Mouse (Mus musculus) limb, embryonic 13.5 days (tissue): ENCODE measurements around the gene Dnase1l2. TPM values are rescaled to one million over a fixed set of nuclear protein-coding genes. Genes with fewer than 3 reads are reported as not detected.
"Not testable (repeated sequence)": the region's sequence is repeated elsewhere in the genome, so short reads cannot be mapped to it uniquely, and the experiment has no call there.

Source experiments
- ATAC-seq: fragments of 200-750 bp; cut with Nextera tagmentation; 2 replicates; pipeline ENCODE4 v1.8.0; 2017; ENCODE audit warnings: low read depth, moderate number of reproducible peaks, moderate TSS enrichment; ENCODE audit not compliant: low FRiP score
- H3K27ac ChIP-seq: fragments of 300-500 bp; sonication (generic); 2 replicates; pipeline ENCODE4 v1.5.1; 2015; ENCODE audit warnings: inconsistent platforms, mild to moderate bottlenecking, moderate library complexity
- H3K27me3 ChIP-seq: fragments of 300-500 bp; sonication (generic); 2 replicates; pipeline ENCODE4 v1.6.1; 2015; ENCODE audit warnings: mild to moderate bottlenecking, inconsistent platforms
- H3K36me3 ChIP-seq: fragments of 300-500 bp; sonication (generic); 2 replicates; pipeline ENCODE4 v1.6.1; 2015; ENCODE audit warnings: inconsistent platforms, mild to moderate bottlenecking, moderate library complexity
- H3K4me1 ChIP-seq: fragments of 300-500 bp; sonication (generic); 2 replicates; pipeline ENCODE4 v1.6.1; 2015; ENCODE audit warnings: inconsistent platforms
- H3K4me2 ChIP-seq: fragments of 300-500 bp; sonication (generic); replicated peaks from 2 replicates; pipeline ENCODE4 v1.6.1; 2015; ENCODE audit warnings: inconsistent platforms, mild to moderate bottlenecking, moderate library complexity
- H3K4me3 ChIP-seq: fragments of 300-500 bp; sonication (generic); 2 replicates; pipeline ENCODE4 v1.5.1; 2015; ENCODE audit warnings: moderate library complexity, mild to moderate bottlenecking, inconsistent platforms
- H3K9ac ChIP-seq: fragments of 300-500 bp; sonication (generic); 2 replicates; pipeline ENCODE4 v1.6.1; 2015; ENCODE audit warnings: mild to moderate bottlenecking, inconsistent platforms
- H3K9me3 ChIP-seq: fragments of 300-500 bp; sonication (generic); 2 replicates; pipeline ENCODE4 v1.6.1; 2016; ENCODE audit warnings: inconsistent platforms
- WGBS: fragments of 180-500 bp; shearing (Covaris S2); methylation state at CpG from one replicate; pipeline ENCODE4 v1.1.7; 2015; 5-methylcytosine and 5-hydroxymethylcytosine counted together
- polyA plus RNA-seq: library from polyadenylated mRNA; unstranded; fragments of >200 nt; fragmentation: Nextera tagmentation; extraction: Ambion mirVana; gene quantifications from 2 replicates; pipeline ENCODE4 v1.2.1, GENCODE M21; 2015

Gene Dnase1l2
- polyA plus RNA-seq, 1 experiment from 2014 or later: 3.9 TPM

DNA sequence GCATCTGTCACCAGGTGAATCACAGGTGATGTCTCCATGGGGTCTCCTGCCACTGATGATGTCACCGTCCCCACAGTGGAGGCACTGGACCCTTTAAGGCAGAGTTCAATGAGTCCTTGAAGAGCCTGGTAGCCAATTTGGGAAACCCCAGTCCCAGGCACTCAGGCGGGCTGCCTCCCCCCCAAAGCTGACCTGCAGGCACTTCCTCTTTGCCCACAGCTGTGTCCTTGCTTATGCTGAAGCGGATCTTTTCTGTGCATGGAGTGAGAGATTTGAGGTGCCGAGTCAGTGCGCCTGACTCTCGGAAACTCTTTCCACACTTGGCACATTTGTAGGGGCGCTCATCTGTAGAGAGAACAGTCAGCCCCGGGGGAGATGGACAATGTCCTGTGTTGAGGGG, 3.7 kb upstream of the Dnase1l2 start:
- H3K27me3 ChIP-seq: no peaks in the 10 kb centered on the region
- H3K9ac ChIP-seq: no peak overlapping the region
- H3K9me3 ChIP-seq: no peaks in the 10 kb centered on the region
- no peak overlapping the region for H3K4me2 ChIP-seq
- no peak overlapping the region for H3K27ac ChIP-seq
- H3K4me1 ChIP-seq: no peaks in the 10 kb centered on the region
- H3K4me3 ChIP-seq: no peak overlapping the region
- H3K36me3 ChIP-seq: peaks cover 95% of the 10 kb centered on the region
- 92% methylated on average over 8 of the region's 8 CpGs for WGBS
- no peak for ATAC-seq

- Histone ChIP-seq H3K4me2 (no peak overlapping the region), H3K9ac (no peak overlapping the region), H3K27me3 (no peaks in the 10 kb centered on the region), H3K9me3 (no peaks in the 10 kb centered on the region), H3K4me3 (no peak overlapping the region), H3K36me3 (peaks cover 92% of the 10 kb centered on the region), H3K4me1 (no peaks in the 10 kb centered on the region), H3K27ac (no peak overlapping the region)
- ATAC-seq: no peak
- WGBS: 89% methylated on average over 4 of the region's 4 CpGs
Measured at GRCm38 (mm10) chr17:24443409-24443808, 504 bp upstream of the Dnase1l2 start.

DNA sequence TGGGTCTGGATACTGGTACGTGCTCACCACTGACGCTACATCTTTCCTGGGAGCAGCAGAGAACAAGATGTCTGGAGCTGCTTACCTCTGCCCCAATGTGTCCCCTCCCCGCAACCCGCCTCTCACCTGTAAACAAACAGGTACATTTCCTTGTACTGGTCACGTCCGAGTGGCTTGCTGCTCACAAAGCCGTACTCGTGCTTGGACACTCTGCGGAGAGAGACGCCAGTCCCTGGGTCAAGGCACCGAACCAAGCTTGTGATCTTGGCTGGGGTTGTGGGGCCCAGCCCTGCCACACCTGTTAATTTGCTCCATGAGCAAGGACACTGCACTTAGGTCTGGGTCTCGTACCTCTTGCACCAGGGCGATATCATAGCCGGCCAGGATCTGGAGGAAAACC, 798 bp downstream of the Dnase1l2 start:
- Histone ChIP-seq H3K9ac (no peak overlapping the region), H3K9me3 (no peaks in the 10 kb centered on the region)

GRCm38 (mm10) chr17:24441148-24441547, 1.8 kb downstream of the Dnase1l2 start:
- no peak overlapping the region for H3K9ac ChIP-seq
- no peaks in the 10 kb centered on the region for H3K9me3 ChIP-seq
- no peak overlapping the region for H3K4me2 ChIP-seq
- peaks cover 85% of the 10 kb centered on the region for H3K36me3 ChIP-seq
- no peak overlapping the region for H3K4me3 ChIP-seq
- H3K4me1 ChIP-seq: no peaks in the 10 kb centered on the region
- WGBS: 54% methylated on average over 2 of the region's 2 CpGs
- no peaks in the 10 kb centered on the region for H3K27me3 ChIP-seq
- no peak for ATAC-seq
- H3K27ac ChIP-seq: no peak overlapping the region

More for the DNA sequence above, 798 bp downstream of the Dnase1l2 start:
- Histone ChIP-seq H3K36me3 (peaks cover 91% of the 10 kb centered on the region), H3K4me2 (no peak overlapping the region), H3K27me3 (no peaks in the 10 kb centered on the region), H3K4me1 (no peaks in the 10 kb centered on the region), H3K27ac (no peak overlapping the region), H3K4me3 (no peak overlapping the region)
- ATAC-seq: no peak
- WGBS: 92% methylated on average over 14 of the region's 14 CpGs

DNA sequence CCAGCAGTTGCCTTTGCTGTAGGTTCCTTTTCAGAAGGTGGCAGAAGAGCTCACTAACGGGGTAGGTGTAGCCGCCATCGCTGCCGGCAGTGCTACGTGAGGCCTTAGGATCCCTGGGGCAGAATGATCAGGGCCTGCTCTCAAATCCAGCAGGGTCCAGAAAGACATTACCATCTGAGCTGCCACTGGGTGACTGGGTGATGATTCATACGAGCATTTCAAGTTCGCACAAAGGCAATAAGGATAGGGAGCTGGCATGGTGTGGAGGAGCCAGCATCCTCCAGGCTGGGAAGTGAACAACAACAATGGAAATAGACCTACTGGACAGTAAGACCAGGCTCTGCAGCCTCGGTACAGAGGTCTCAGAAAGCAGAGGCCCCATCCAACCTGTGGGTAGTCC, 2.5 kb downstream of the Dnase1l2 start:
- no peaks in the 10 kb centered on the region for H3K4me1 ChIP-seq
- WGBS: 90% methylated on average over 8 of the region's 8 CpGs
- H3K9ac ChIP-seq: no peak overlapping the region
- no peak overlapping the region for H3K4me3 ChIP-seq
- no peak overlapping the region for H3K4me2 ChIP-seq
- peaks cover 84% of the 10 kb centered on the region for H3K36me3 ChIP-seq
- H3K27ac ChIP-seq: no peak overlapping the region
- H3K9me3 ChIP-seq: no peaks in the 10 kb centered on the region
- no peaks in the 10 kb centered on the region for H3K27me3 ChIP-seq
- ATAC-seq: no peak

DNA sequence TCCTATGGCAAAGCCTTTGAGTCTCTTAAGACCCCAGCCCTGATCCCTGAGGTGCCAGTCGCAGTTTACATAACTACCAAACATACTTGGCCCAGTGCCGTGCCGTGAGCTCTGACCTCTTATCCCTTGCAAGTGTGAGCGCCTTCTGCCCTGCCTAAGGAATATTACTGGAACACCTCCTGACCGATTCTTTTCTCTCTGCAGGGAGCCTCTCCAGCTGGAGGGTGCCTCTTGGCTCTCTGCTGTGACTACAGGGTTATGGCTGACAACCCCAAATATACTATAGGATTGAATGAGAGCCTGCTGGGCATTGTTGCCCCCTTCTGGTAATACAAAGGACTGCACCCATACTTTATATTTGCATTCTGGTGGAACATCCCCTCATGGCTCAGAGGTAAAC, 5.9 kb downstream of the Dnase1l2 start:
- Histone ChIP-seq H3K4me1 (no peaks in the 10 kb centered on the region), H3K36me3 (peaks cover 78% of the 10 kb centered on the region), H3K4me2 (no peak overlapping the region), H3K9me3 (no peaks in the 10 kb centered on the region), H3K27me3 (no peaks in the 10 kb centered on the region), H3K4me3 (no peak overlapping the region), H3K9ac (no peak overlapping the region), H3K27ac (no peak overlapping the region)
- WGBS: 75% methylated on average over 5 of the region's 5 CpGs
- peak; percentile 54 for ATAC-seq

- H3K27me3 ChIP-seq: no peaks in the 10 kb centered on the region
- no peak overlapping the region for H3K4me3 ChIP-seq
- no peak overlapping the region for H3K4me2 ChIP-seq
- H3K9me3 ChIP-seq: no peaks in the 10 kb centered on the region
- H3K36me3 ChIP-seq: peaks cover 27% of the 10 kb centered on the region
- no peak for ATAC-seq
- H3K9ac ChIP-seq: no peak overlapping the region
- peaks cover 31% of the 10 kb centered on the region for H3K4me1 ChIP-seq
- no peak overlapping the region for H3K27ac ChIP-seq
- WGBS: 79% methylated on average over 14 of the region's 14 CpGs
Measured at GRCm38 (mm10) chr17:24429201-24429983, 13.5 kb downstream of the Dnase1l2 start.

DNA sequence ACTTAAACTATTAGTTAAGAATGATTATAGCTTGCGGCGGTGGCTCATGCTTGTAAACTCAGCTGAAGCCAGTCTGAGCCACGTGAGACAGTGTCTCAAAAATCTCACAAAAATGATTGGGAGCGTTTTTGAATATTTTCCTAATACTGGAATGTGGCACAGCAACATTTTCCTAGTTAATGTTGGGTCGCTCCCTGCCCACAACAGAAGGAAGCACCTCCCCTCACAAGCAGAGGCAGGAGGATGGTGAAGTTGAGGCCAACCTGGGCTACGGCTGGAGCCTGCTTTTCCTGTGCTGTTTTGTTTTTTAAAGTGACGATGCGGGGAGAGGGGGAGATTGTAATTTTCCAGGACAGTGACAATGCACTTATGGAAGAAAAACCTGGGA, 15.7 kb downstream of the Dnase1l2 start:
- Histone ChIP-seq H3K27ac (peak overlapping the region; percentile 97), H3K4me2 (peak overlapping the region; percentile 64), H3K36me3 (peaks cover 31% of the 10 kb centered on the region), H3K27me3 (no peaks in the 10 kb centered on the region), H3K9ac (peak overlapping the region; percentile 89), H3K4me3 (peak overlapping the region; percentile 78), H3K4me1 (peaks cover 31% of the 10 kb centered on the region), H3K9me3 (no peaks in the 10 kb centered on the region)
- ATAC-seq: no peak
- WGBS: 4% methylated on average over 8 of the region's 8 CpGs

GRCm38 (mm10) chr17:24426471-24427169, 16.3 kb downstream of the Dnase1l2 start, which contains the start of gene Eci1:
Gene Eci1 (plus strand): TSS chr17:24426641.
- under 1% methylated on average over 48 of the region's 48 CpGs for WGBS
- peak; percentile 96 for ATAC-seq
- Histone ChIP-seq H3K4me1 (peaks cover 31% of the 10 kb centered on the region), H3K27me3 (no peaks in the 10 kb centered on the region), H3K27ac (peak within 1 kb of the TSS; percentile 97), H3K4me2 (peak within 1 kb of the TSS; percentile 64), H3K9ac (peak within 1 kb of the TSS; percentile 89), H3K4me3 (peak within 1 kb of the TSS; percentile 78), H3K9me3 (no peaks in the 10 kb centered on the region), H3K36me3 (peaks cover 36% of the 10 kb centered on the region)

DNA sequence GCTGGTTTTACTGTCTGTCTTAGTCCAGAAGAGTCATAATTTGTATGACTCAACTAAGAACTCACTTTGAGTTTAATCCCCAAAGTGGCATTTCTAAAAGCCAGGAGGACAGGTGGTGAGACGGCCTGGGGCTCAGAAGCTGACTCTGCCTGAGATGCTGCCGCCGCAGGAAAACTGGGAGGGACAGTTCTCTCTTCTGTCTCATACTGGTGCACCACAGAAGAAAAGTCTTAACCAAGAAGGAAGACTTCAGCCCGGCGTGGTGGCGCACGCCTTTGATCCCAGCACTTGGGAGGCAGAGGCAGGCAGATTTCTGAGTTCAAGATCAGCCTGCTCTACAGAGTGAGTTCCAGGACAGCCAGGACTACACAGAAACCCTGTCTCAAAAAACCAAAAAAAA, 17.0 kb downstream of the Dnase1l2 start:
- peak overlapping the region; percentile 78 for H3K4me3 ChIP-seq
- H3K4me2 ChIP-seq: peak overlapping the region; percentile 64
- no peaks in the 10 kb centered on the region for H3K9me3 ChIP-seq
- 87% methylated on average over 7 of the region's 7 CpGs for WGBS
- H3K4me1 ChIP-seq: peaks cover 30% of the 10 kb centered on the region
- no peaks in the 10 kb centered on the region for H3K27me3 ChIP-seq
- no peak for ATAC-seq
- peak overlapping the region; percentile 97; the same call in 1 of the 2 replicates for H3K27ac ChIP-seq
- H3K36me3 ChIP-seq: peaks cover 43% of the 10 kb centered on the region
- no peak overlapping the region for H3K9ac ChIP-seq

GRCm38 (mm10) chr17:24425326-24425725, 17.6 kb downstream of the Dnase1l2 start:
- H3K27me3 ChIP-seq, H3K4me3 ChIP-seq, H3K27ac ChIP-seq, H3K9ac ChIP-seq, H3K9me3 ChIP-seq, ATAC-seq, H3K4me2 ChIP-seq: not testable (repeated sequence)
- H3K36me3 ChIP-seq: peaks cover 49% of the 10 kb centered on the region
- peaks cover 24% of the 10 kb centered on the region for H3K4me1 ChIP-seq
- 93% methylated on average over 6 of the region's 8 CpGs for WGBS

DNA sequence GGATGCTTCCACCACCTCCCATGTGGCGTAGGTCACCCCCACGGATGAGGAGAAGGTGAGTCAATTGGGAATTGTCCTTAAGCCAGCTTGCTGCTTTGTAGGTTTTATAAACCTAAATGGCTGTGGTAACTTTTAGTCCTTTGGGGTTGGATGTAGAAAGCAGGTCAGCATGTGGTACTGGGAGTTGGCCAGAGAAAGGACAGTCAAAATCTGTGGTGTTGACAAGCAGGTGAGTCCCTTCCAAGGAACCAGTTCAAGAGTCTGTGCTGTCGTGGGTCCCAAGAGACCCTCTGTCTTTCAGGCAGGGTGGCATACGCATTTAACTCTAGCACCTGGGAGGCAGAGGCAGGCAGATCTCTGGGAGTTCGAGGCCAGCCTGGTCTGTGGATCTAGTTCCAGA, 18.4 kb downstream of the Dnase1l2 start:
- H3K27me3 ChIP-seq: no peaks in the 10 kb centered on the region
- H3K4me2 ChIP-seq: no peak overlapping the region
- H3K4me3 ChIP-seq: no peak overlapping the region
- ATAC-seq: no peak
- no peaks in the 10 kb centered on the region for H3K9me3 ChIP-seq
- H3K4me1 ChIP-seq: peaks cover 16% of the 10 kb centered on the region
- H3K36me3 ChIP-seq: peaks cover 58% of the 10 kb centered on the region
- 95% methylated on average over 5 of the region's 5 CpGs for WGBS
- H3K27ac ChIP-seq: no peak overlapping the region
- H3K9ac ChIP-seq: no peak overlapping the region
